Mouse (Mus musculus) liver, postnatal 0 days (tissue): ENCODE results near the gene Abhd4. TPM values are rescaled to one million over a fixed set of nuclear protein-coding genes. Genes with fewer than 3 reads are reported as not detected.

ENCODE experiments used
- ATAC-seq: fragments of 200-750 bp; cut with Nextera tagmentation; 2 replicates; pipeline ENCODE4 v1.8.0; 2017; ENCODE audit warnings: mild to moderate bottlenecking, moderate library complexity
- DNase-seq: peaks from one replicate; pipeline ENCODE4 v3.0.0-alpha.2; 2016
- H3K27ac ChIP-seq: fragments of 300-500 bp; sonication (generic); 2 replicates; pipeline ENCODE4 v1.5.1; 2014; ENCODE audit warnings: antibody characterized with exemption, moderate library complexity, mild to moderate bottlenecking, low read depth
- H3K27me3 ChIP-seq: fragments of 300-500 bp; sonication (generic); 2 replicates; pipeline ENCODE4 v1.6.1; 2014; ENCODE audit warnings: low read length, control low read depth, mixed read lengths; ENCODE audit not compliant: insufficient read depth
- H3K36me3 ChIP-seq: fragments of 300-500 bp; sonication (generic); replicated peaks from 2 replicates; pipeline ENCODE4 v1.6.1; 2014; ENCODE audit warnings: mild to moderate bottlenecking, control low read depth, low read length, moderate library complexity, mixed read lengths; ENCODE audit not compliant: insufficient read depth
- H3K4me1 ChIP-seq: fragments of 300-500 bp; sonication (generic); 2 replicates; pipeline ENCODE4 v1.6.1; 2014; ENCODE audit warnings: antibody characterized with exemption, mild to moderate bottlenecking, control low read depth; ENCODE audit not compliant: insufficient read depth
- H3K4me2 ChIP-seq: fragments of 300-500 bp; sonication (generic); 2 replicates; pipeline ENCODE4 v1.6.1; 2014; ENCODE audit warnings: low read depth, mild to moderate bottlenecking, low read length, moderate library complexity, mixed read lengths
- H3K4me3 ChIP-seq: fragments of 300-500 bp; sonication (generic); 2 replicates; pipeline ENCODE4 v1.5.1; 2014; ENCODE audit warnings: low read depth, low read length
- H3K9ac ChIP-seq: fragments of 300-500 bp; sonication (generic); replicated peaks from 2 replicates; pipeline ENCODE4 v1.6.1; 2014; ENCODE audit warnings: mild to moderate bottlenecking, moderate library complexity
- H3K9me3 ChIP-seq: fragments of 300-500 bp; sonication (generic); 2 replicates; pipeline ENCODE4 v1.6.1; 2016; ENCODE audit warnings: mild to moderate bottlenecking, control low read depth, low read length, mixed read lengths
- CTCF ChIP-seq: sonication (generic); IDR thresholded peaks from 2 replicates; pipeline ENCODE4 v1.5.1; 2016; ENCODE audit warnings: antibody characterized with exemption, low read depth
- EP300 ChIP-seq: IDR thresholded peaks from 2 replicates; pipeline ENCODE4 v1.6.1; 2016; ENCODE audit warnings: antibody characterized with exemption, low read depth, mild to moderate bottlenecking
- WGBS: fragments of 180-500 bp; shearing (Covaris S2); extraction: QIAGEN DNeasy Blood & Tissue Kit; methylation state at CpG from one replicate; pipeline ENCODE4 v1.1.7; 2014; ENCODE audit not compliant: insufficient replicate concordance; 5-methylcytosine and 5-hydroxymethylcytosine counted together
- polyA plus RNA-seq: library from polyadenylated mRNA; unstranded; fragments of >200 nt; fragmentation: Nextera tagmentation; extraction: Ambion mirVana; gene quantifications from 2 replicates; pipeline ENCODE4 v1.2.1, GENCODE M21; 2015

Gene Abhd4
- 15.9 and 17.1 TPM in 2 replicates for polyA plus RNA-seq

- no peaks in the 10 kb centered on the region for H3K27me3 ChIP-seq
- H3K36me3 ChIP-seq, result no peaks in the 10 kb centered on the region
- whole genome bisulfite sequencing, result under 1% methylated on average over 39 of the region's 39 CpGs
- TF ChIP-seq EP300 (peak; percentile 50), CTCF (peak; percentile 24; the same call in 1 of the 2 replicates)
- peak; percentile 98 for DNase-seq
- peak; percentile 99 for ATAC-seq
- H3K9ac ChIP-seq, result peak within 1 kb of the TSS; percentile 84
- peak within 1 kb of the TSS; percentile 80 for H3K4me2 ChIP-seq
- peak within 1 kb of the TSS; percentile 63 for H3K4me3 ChIP-seq
- no peaks in the 10 kb centered on the region for H3K9me3 ChIP-seq
- peaks cover 33% of the 10 kb centered on the region for H3K4me1 ChIP-seq
- peak within 1 kb of the TSS; percentile 90 for H3K27ac ChIP-seq
These were observed at the start of gene Abhd4, which contains the start of gene Dad1 for GRCm38 (mm10) chr14:54253741-54254291. Gene Abhd4, plus strand, starts transcription at chr14:54254188. Gene Dad1, minus strand, starts transcription at chr14:54254104.

GRCm38 (mm10) chr14:54204311-54204710, 49.7 kb upstream of the Abhd4 start:
- WGBS, result 45% methylated on average over 8 of the region's 8 CpGs
- ATAC-seq (peak; percentile 45), DNase-seq (no peak)
- H3K9ac ChIP-seq, result no peak overlapping the region
- H3K27me3 ChIP-seq, result no peaks in the 10 kb centered on the region
- H3K4me1 ChIP-seq, result peaks cover 15% of the 10 kb centered on the region
- H3K27ac ChIP-seq, result no peak overlapping the region
- peak overlapping the region; percentile 38 for H3K4me2 ChIP-seq
- no peak overlapping the region for H3K4me3 ChIP-seq
- no peaks in the 10 kb centered on the region for H3K36me3 ChIP-seq
- no peaks in the 10 kb centered on the region for H3K9me3 ChIP-seq
- TF ChIP-seq CTCF (no peak), EP300 (peak; percentile 97)

GRCm38 (mm10) chr14:54204786-54205185, 49.2 kb upstream of the Abhd4 start:
- no peak overlapping the region for H3K27ac ChIP-seq
- DNase-seq, result no peak
- H3K4me2 ChIP-seq, result peak overlapping the region; percentile 38
- H3K4me3 ChIP-seq, result no peak overlapping the region
- H3K9ac ChIP-seq, result no peak overlapping the region
- H3K9me3 ChIP-seq, result no peaks in the 10 kb centered on the region
- H3K4me1 ChIP-seq, result peaks cover 15% of the 10 kb centered on the region
- no peak for TF ChIP-seq CTCF
- no peak for TF ChIP-seq EP300
- H3K27me3 ChIP-seq, result no peaks in the 10 kb centered on the region
- H3K36me3 ChIP-seq, result no peaks in the 10 kb centered on the region
- 72% methylated on average over 4 of the region's 4 CpGs for WGBS
- no peak for ATAC-seq

GRCm38 (mm10) chr14:54205904-54206303, 48.1 kb upstream of the Abhd4 start:
- H3K9me3 ChIP-seq, result no peaks in the 10 kb centered on the region
- peaks cover 15% of the 10 kb centered on the region for H3K4me1 ChIP-seq
- H3K27me3 ChIP-seq, result no peaks in the 10 kb centered on the region
- H3K27ac ChIP-seq, result no peak overlapping the region
- H3K36me3 ChIP-seq, result no peaks in the 10 kb centered on the region
- TF ChIP-seq EP300 (no peak), CTCF (no peak)
- H3K4me3 ChIP-seq, result no peak overlapping the region
- DNase-seq (no peak), ATAC-seq (no peak)
- no peak overlapping the region for H3K4me2 ChIP-seq
- no peak overlapping the region for H3K9ac ChIP-seq
- 65% methylated on average over 6 of the region's 6 CpGs for WGBS

- TF ChIP-seq EP300 (no peak), CTCF (no peak)
- Histone ChIP-seq H3K4me1 (peaks cover 15% of the 10 kb centered on the region), H3K27ac (no peak overlapping the region), H3K4me2 (no peak overlapping the region), H3K27me3 (no peaks in the 10 kb centered on the region), H3K9me3 (no peaks in the 10 kb centered on the region), H3K36me3 (no peaks in the 10 kb centered on the region), H3K4me3 (no peak overlapping the region), H3K9ac (no peak overlapping the region)
- whole genome bisulfite sequencing, result 75% methylated on average over 5 of the region's 5 CpGs
- no peak for ATAC-seq
- no peak for DNase-seq
These were observed 47.7 kb upstream of the Abhd4 start for GRCm38 (mm10) chr14:54206309-54206708.

GRCm38 (mm10) chr14:54206750-54207550, 47.0 kb upstream of the Abhd4 start:
- H3K9ac ChIP-seq, result no peak overlapping the region
- TF ChIP-seq CTCF, result no peak
- TF ChIP-seq EP300, result no peak
- H3K4me1 ChIP-seq, result peaks cover 15% of the 10 kb centered on the region
- 60% methylated on average over 15 of the region's 15 CpGs for WGBS
- DNase-seq (no peak), ATAC-seq (no peak)
- H3K27ac ChIP-seq, result no peak overlapping the region
- no peak overlapping the region for H3K4me2 ChIP-seq
- no peak overlapping the region for H3K4me3 ChIP-seq
- no peaks in the 10 kb centered on the region for H3K36me3 ChIP-seq
- no peaks in the 10 kb centered on the region for H3K9me3 ChIP-seq
- no peaks in the 10 kb centered on the region for H3K27me3 ChIP-seq
